Mouse (Mus musculus) intestine, postnatal 0 days (tissue): ENCODE data around the gene Cdr2l. TPM values are rescaled to one million over a fixed set of nuclear protein-coding genes. Genes with fewer than 3 reads are reported as not detected.
A peak's percentile ranks its signal among the peaks of the same experiment; 100 is the strongest.

Experiments
- ATAC-seq: fragments of 200-750 bp; cut with Nextera tagmentation; 2 replicates; pipeline ENCODE4 v1.8.0; 2017; ENCODE audit warnings: mild to moderate bottlenecking, moderate TSS enrichment, moderate library complexity
- H3K27ac ChIP-seq: fragments of 300-500 bp; sonication (generic); 2 replicates; pipeline ENCODE4 v1.5.1; 2014; ENCODE audit warnings: mild to moderate bottlenecking, low read depth, low read length, moderate library complexity
- H3K27me3 ChIP-seq: fragments of 300-500 bp; sonication (generic); replicated peaks from 2 replicates; pipeline ENCODE4 v1.6.1; 2014; ENCODE audit warnings: low read length, mixed read lengths; ENCODE audit not compliant: control insufficient read depth, insufficient read depth
- H3K36me3 ChIP-seq: fragments of 300-500 bp; sonication (generic); 2 replicates; pipeline ENCODE4 v1.6.1; 2014; ENCODE audit warnings: mild to moderate bottlenecking, moderate library complexity; ENCODE audit not compliant: control insufficient read depth, insufficient read depth
- H3K4me1 ChIP-seq: fragments of 300-500 bp; sonication (generic); replicated peaks from 2 replicates; pipeline ENCODE4 v1.6.1; 2014; ENCODE audit warnings: antibody characterized with exemption, low read length, mixed read lengths; ENCODE audit not compliant: control insufficient read depth, insufficient read depth
- H3K4me2 ChIP-seq: fragments of 300-500 bp; sonication (generic); replicated peaks from 2 replicates; pipeline ENCODE4 v1.6.1; 2014; ENCODE audit warnings: low read depth, mild to moderate bottlenecking, moderate library complexity
- H3K4me3 ChIP-seq: fragments of 300-500 bp; sonication (generic); 2 replicates; pipeline ENCODE4 v1.5.1; 2014; ENCODE audit warnings: low read depth, low read length
- H3K9ac ChIP-seq: fragments of 300-500 bp; sonication (generic); 2 replicates; pipeline ENCODE4 v1.6.1; 2014; ENCODE audit warnings: mild to moderate bottlenecking, low read depth, low read length
- H3K9me3 ChIP-seq: fragments of 300-500 bp; sonication (generic); 2 replicates; pipeline ENCODE4 v1.6.1; 2016; ENCODE audit warnings: mixed run types; ENCODE audit not compliant: control insufficient read depth
- CTCF ChIP-seq: sonication (generic); IDR thresholded peaks from 2 replicates; pipeline ENCODE4 v1.5.1; 2016; ENCODE audit warnings: low read depth, mild to moderate bottlenecking, control low read depth, antibody characterized with exemption, moderate library complexity
- WGBS: fragments of 180-500 bp; shearing (Covaris S2); extraction: QIAGEN DNeasy Blood & Tissue Kit; methylation state at CpG from one replicate; pipeline ENCODE4 v1.1.7; 2014; 5-methylcytosine and 5-hydroxymethylcytosine counted together
- polyA plus RNA-seq: library from polyadenylated mRNA; unstranded; fragments of >200 nt; fragmentation: Nextera tagmentation; extraction: Ambion mirVana; gene quantifications from 2 replicates; pipeline ENCODE4 v1.2.1, GENCODE M21; 2015

Gene Cdr2l
- polyA plus RNA-seq, 1 experiment from 2014 or later = 3.9 TPM

GRCm38 (mm10) chr11:115393721-115394325 is 12.1 kb downstream of the Cdr2l start:
- no peak overlapping the region for H3K4me3 ChIP-seq

GRCm38 (mm10) chr11:115398085-115398484 is 16.4 kb downstream of the Cdr2l start:
- H3K4me2 ChIP-seq = no peak overlapping the region
- H3K27me3 ChIP-seq = no peaks in the 10 kb centered on the region
- 61% methylated on average over 7 of the region's 7 CpGs for WGBS
- TF ChIP-seq CTCF = no peak
- no peak overlapping the region for H3K4me3 ChIP-seq
- H3K27ac ChIP-seq = no peak overlapping the region
- H3K36me3 ChIP-seq = peaks cover 6% of the 10 kb centered on the region; the same call in 1 of the 2 replicates
- H3K9ac ChIP-seq = no peak overlapping the region
- no peak for ATAC-seq
- no peaks in the 10 kb centered on the region for H3K4me1 ChIP-seq
- no peaks in the 10 kb centered on the region for H3K9me3 ChIP-seq

More at GRCm38 (mm10) chr11:115393721-115394325, 12.1 kb downstream of the Cdr2l start:
- H3K27me3 ChIP-seq = no peaks in the 10 kb centered on the region
- no peaks in the 10 kb centered on the region for H3K9me3 ChIP-seq
- no peak overlapping the region for H3K9ac ChIP-seq
- H3K27ac ChIP-seq = no peak overlapping the region; the same call in 1 of the 2 replicates
- WGBS = 65% methylated on average over 34 of the region's 34 CpGs
- H3K4me1 ChIP-seq = no peaks in the 10 kb centered on the region
- no peak overlapping the region; the same call in 1 of the 2 replicates for H3K4me2 ChIP-seq
- no peak for ATAC-seq
- no peak for TF ChIP-seq CTCF
- H3K36me3 ChIP-seq = peaks cover 11% of the 10 kb centered on the region; the same call in 1 of the 2 replicates

GRCm38 (mm10) chr11:115400126-115400525 is 18.4 kb downstream of the Cdr2l start:
- H3K36me3 ChIP-seq = no peaks in the 10 kb centered on the region; the same call in 1 of the 2 replicates
- no peak overlapping the region for H3K9ac ChIP-seq
- no peak for TF ChIP-seq CTCF
- WGBS = 71% methylated on average over 3 of the region's 3 CpGs
- no peaks in the 10 kb centered on the region for H3K27me3 ChIP-seq
- H3K4me2 ChIP-seq = no peak overlapping the region
- no peak overlapping the region for H3K4me3 ChIP-seq
- H3K4me1 ChIP-seq = 0 out of 2 replicates have a peak, but pooled peaks cover 4% of the 10 kb centered on the region
- H3K9me3 ChIP-seq = no peaks in the 10 kb centered on the region
- no peak for ATAC-seq
- H3K27ac ChIP-seq = no peak overlapping the region

GRCm38 (mm10) chr11:115400630-115401391 is 19.1 kb downstream of the Cdr2l start:
- no peak for ATAC-seq
- H3K27me3 ChIP-seq = no peaks in the 10 kb centered on the region
- H3K9ac ChIP-seq = no peak overlapping the region
- H3K4me1 ChIP-seq = 0 out of 2 replicates have a peak, but pooled peaks cover 4% of the 10 kb centered on the region
- no peaks in the 10 kb centered on the region for H3K9me3 ChIP-seq
- H3K4me3 ChIP-seq = no peak overlapping the region
- H3K36me3 ChIP-seq = peaks cover 2% of the 10 kb centered on the region; the same call in 1 of the 2 replicates
- TF ChIP-seq CTCF = no peak
- H3K27ac ChIP-seq = no peak overlapping the region
- 38% methylated on average over 11 of the region's 11 CpGs for WGBS
- no peak overlapping the region for H3K4me2 ChIP-seq

GRCm38 (mm10) chr11:115403338-115404124 is 21.8 kb downstream of the Cdr2l start, which contains the start of gene Mrpl58:
Mrpl58 (plus strand) TSS chr11:115403752.
- Histone ChIP-seq H3K9ac (peak within 1 kb of the TSS; percentile 87), H3K9me3 (no peaks in the 10 kb centered on the region), H3K27ac (peak within 1 kb of the TSS; percentile 78), H3K36me3 (peaks cover 13% of the 10 kb centered on the region; the same call in 1 of the 2 replicates), H3K4me3 (peak within 1 kb of the TSS; percentile 90), H3K4me1 (0 out of 2 replicates have a peak, but pooled peaks cover 4% of the 10 kb centered on the region), H3K4me2 (peak within 1 kb of the TSS; percentile 80), H3K27me3 (no peaks in the 10 kb centered on the region)
- 3% methylated on average over 50 of the region's 50 CpGs for WGBS
- peak; percentile 84 for ATAC-seq
- peak; percentile 18; the same call in 1 of the 2 replicates for TF ChIP-seq CTCF
